Mouse (Mus musculus) olfactory bulb, adult 2 months (tissue): Measurements from ENCODE around the gene Mlf1.

Source experiments
- CTCF ChIP-seq: fragments of 200-500 bp; IDR thresholded peaks from 2 replicates; pipeline ENCODE4 v1.5.1; 2012; ENCODE audit warnings: low read depth, mild to moderate bottlenecking, low read length, moderate library complexity; ENCODE audit not compliant: insufficient read depth
- POLR2A ChIP-seq: fragments of 200-500 bp; IDR thresholded peaks from 2 replicates; pipeline ENCODE4 v1.6.1; 2012; ENCODE audit warnings: mild to moderate bottlenecking, low read depth, low read length, moderate library complexity; ENCODE audit not compliant: insufficient read depth

- TF ChIP-seq CTCF (no peak), POLR2A (no peak)
These were observed 30.8 kb upstream of the Mlf1 start for GRCm38 (mm10) chr3:67343004-67343662.
